24 mouse cellular contexts compared by ENCODE assay signal in the genomic region with DNA sequence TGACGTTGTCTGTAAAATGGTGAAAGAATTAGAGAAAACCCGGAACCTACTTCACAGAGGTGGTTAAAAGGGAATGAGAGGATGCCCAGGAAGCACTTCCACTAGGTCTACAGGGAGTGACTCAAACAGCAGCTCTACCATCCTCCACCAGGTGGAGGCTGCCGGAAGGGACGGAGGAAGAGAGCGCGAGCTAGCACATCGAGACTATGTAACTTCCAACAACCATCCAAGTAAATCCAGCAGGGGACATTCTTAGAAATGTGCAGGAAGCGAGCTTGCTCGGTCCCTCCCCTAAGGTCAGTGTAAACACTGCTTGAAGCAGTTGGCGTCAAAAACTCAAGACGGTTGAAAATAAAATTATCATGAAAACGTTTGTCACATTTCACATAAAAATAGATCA. TPM values are rescaled to one million over a fixed set of nuclear protein-coding genes. Genes with fewer than 3 reads are reported as not detected.
DNase-seq lines count a peak whose midpoint lies in the region; TF ChIP-seq lines count a peak whose summit lies in the region.
"Had no signal": no experiment of that assay in that cellular context is flagged by ENCODE, and none has a peak within 500 bp of the region (broad histone marks: within the 10 kb centered on the region; RNA-seq: fewer than 3 reads in every experiment).

No protein-coding gene starts in this region.

- 56% methylated on average over 12 of the region's 12 CpGs for WGBS in kidney, adult 2 months
- 42% methylated on average over 12 of the region's 12 CpGs for WGBS in lung, adult 2 months

- no peak overlapping the region for H3K27ac ChIP-seq in kidney, adult 2 months (ENCODE audit: insufficient read depth, low read depth, low read length)
- H3K27ac ChIP-seq: forebrain, embryonic 13.5 days; gastrocnemius, adult 2 months; heart, embryonic 10.5 days; hindbrain, embryonic 12.5 days; limb, embryonic 15.5 days; lung, embryonic 15.5 days had no signal

- peak; percentile 7 for DNase-seq in kidney, adult 2 months
- DNase-seq in kidney, postnatal 36 days = no peak
- DNase-seq in lung, adult 2 months = no peak
- DNase-seq in lung, adult 18-20 months = no peak
- DNase-seq in ES-CJ7 (ENCODE audit: low read depth, low spot score) (peak; percentile 57), NIH3T3 (ENCODE audit: low read depth) (peak; percentile 6)
- DNase-seq in gastrocnemius, postnatal 10 days = no peak
- no peak for DNase-seq in cerebellum, postnatal 4 days (ENCODE audit: low spot score in 2 of 2)
- DNase-seq: adrenal gland, postnatal 36 days; cerebellum, adult 11 months; cerebellum, adult 9-11 months; gastrocnemius, adult 2 months; heart, postnatal 10 days; kidney, adult 8-10 months; kidney, postnatal 25 days; left cerebral cortex, postnatal 4 days; right cerebral cortex, postnatal 4 days; thymus, postnatal 25 days had no signal

- H3K4me3 ChIP-seq in kidney, adult 2 months (ENCODE audit: insufficient read depth, low read depth, low read length) = no peak overlapping the region
- no peak overlapping the region for H3K4me3 ChIP-seq in lung, adult 2 months (replicated peaks; ENCODE audit: extremely low read depth, low read depth, low read length)
- H3K4me3 ChIP-seq: forebrain, embryonic 13.5 days; gastrocnemius, adult 2 months; heart, embryonic 10.5 days; hindbrain, embryonic 12.5 days; limb, embryonic 15.5 days; lung, embryonic 15.5 days; megakaryocyte, embryonic 14.5 days had no signal

- TF ChIP-seq CTCF in kidney, adult 2 months (conservative IDR thresholded peaks at IDR 0.05; ENCODE audit: insufficient read depth, insufficient read length, low read depth, low read length) = no peak
- peak; percentile 35; the same call in 1 of the 2 replicates for TF ChIP-seq CTCF in lung, adult 2 months (IDR thresholded peaks at IDR 0.05; ENCODE audit: insufficient read depth, low read length)

- peaks cover under 1% of the 10 kb centered on the region for H3K27me3 ChIP-seq in kidney, adult 2 months (replicated peaks; ENCODE audit: control insufficient read depth, insufficient read depth, low read length)

- no peak for TF ChIP-seq POLR2A in kidney, adult 2 months (IDR thresholded peaks at IDR 0.05; ENCODE audit: low read depth, low read length)
- TF ChIP-seq POLR2A in lung, adult 2 months (IDR thresholded peaks at IDR 0.05; ENCODE audit: borderline replicate concordance, extremely low read depth, low read depth, low read length) = no peak

- H3K4me1 ChIP-seq in kidney, adult 2 months (ENCODE audit: control insufficient read depth, insufficient read depth, low read length) = no peaks in the 10 kb centered on the region
- 0 out of 2 replicates have a peak, but pooled peaks cover 2% of the 10 kb centered on the region for H3K4me1 ChIP-seq in lung, adult 2 months (ENCODE audit: control insufficient read depth, insufficient read depth, low read length)
- H3K4me1 ChIP-seq: hindbrain, embryonic 12.5 days had no signal

- no peaks in the 10 kb centered on the region for H3K36me3 ChIP-seq in kidney, adult 2 months (ENCODE audit: control insufficient read depth, insufficient read depth, low read length)
- H3K36me3 ChIP-seq: heart, embryonic 10.5 days; hindbrain, embryonic 12.5 days; limb, embryonic 15.5 days; lung, embryonic 15.5 days had no signal

RNA-seq across cellular contexts. Expression of gene Tjp1, which starts 5.1 kb away (rescaled TPM):
- polyA plus RNA-seq in kidney, adult 2 months (2012; rRNA removed) = 18.8 and 20.2 TPM in 2 replicates
- 58.9 and 64.8 TPM in 2 replicates for polyA plus RNA-seq in lung, adult 2 months (2012; rRNA removed)
- total RNA-seq in gastrocnemius, postnatal 10 days (2021) = 10 to 100 TPM; 48.3 to 56.3 TPM

Comparison
In these comparisons a context has a peak if more than half of its experiments do, and no peak if none do; other contexts are left out.
1. DNase-seq: peak in kidney, adult 2 months (single experiment), ES-CJ7 (single experiment) and NIH3T3 (single experiment); none in kidney, postnatal 36 days (0 of 2), lung, adult 2 months (single experiment), lung, adult 18-20 months (0 of 2), gastrocnemius, postnatal 10 days (single experiment) and cerebellum, postnatal 4 days (0 of 2).